Mouse (Mus musculus) liver, embryonic 16.5 days (tissue): ENCODE results near the gene Hecw2. TPM values are rescaled to one million over a fixed set of nuclear protein-coding genes. Genes with fewer than 3 reads are reported as not detected.
A peak's percentile ranks its signal among the peaks of the same experiment; 100 is the strongest.

Experiments
- ATAC-seq: fragments of 200-750 bp; cut with Nextera tagmentation; 2 replicates; pipeline ENCODE4 v1.8.0; 2017; ENCODE audit warnings: low read depth, mild to moderate bottlenecking, moderate number of reproducible peaks, moderate library complexity
- H3K27ac ChIP-seq: fragments of 300-500 bp; sonication (generic); 2 replicates; pipeline ENCODE4 v1.5.1; 2014; ENCODE audit warnings: mild to moderate bottlenecking, low read length
- H3K27me3 ChIP-seq: fragments of 300-500 bp; sonication (generic); 2 replicates; pipeline ENCODE4 v1.6.1; 2014; ENCODE audit warnings: low read depth, low read length, mixed read lengths; ENCODE audit not compliant: control insufficient read depth, insufficient read depth
- H3K36me3 ChIP-seq: fragments of 300-500 bp; sonication (generic); 2 replicates; pipeline ENCODE4 v1.6.1; 2014; ENCODE audit warnings: mild to moderate bottlenecking; ENCODE audit not compliant: control insufficient read depth, insufficient read depth
- H3K4me1 ChIP-seq: fragments of 300-500 bp; sonication (generic); 2 replicates; pipeline ENCODE4 v1.6.1; 2014; ENCODE audit warnings: low read depth, low read length, mixed read lengths; ENCODE audit not compliant: control insufficient read depth
- H3K4me2 ChIP-seq: fragments of 300-500 bp; sonication (generic); 2 replicates; pipeline ENCODE4 v1.6.1; 2014; ENCODE audit warnings: low read depth, low read length, mixed read lengths
- H3K4me3 ChIP-seq: fragments of 300-500 bp; sonication (generic); 2 replicates; pipeline ENCODE4 v1.5.1; 2014; ENCODE audit warnings: low read depth, mild to moderate bottlenecking, low read length
- H3K9ac ChIP-seq: fragments of 300-500 bp; sonication (generic); 2 replicates; pipeline ENCODE4 v1.6.1; 2014; ENCODE audit warnings: low read depth, low read length
- H3K9me3 ChIP-seq: fragments of 300-500 bp; sonication (generic); replicated peaks from 2 replicates; pipeline ENCODE4 v1.6.1; 2016; ENCODE audit warnings: low read length; ENCODE audit not compliant: control insufficient read depth
- WGBS: fragments of 180-500 bp; shearing (Covaris S2); extraction: QIAGEN DNeasy Blood & Tissue Kit; methylation state at CpG from one replicate; pipeline ENCODE4 v1.1.7; 2014; ENCODE audit not compliant: insufficient replicate concordance; 5-methylcytosine and 5-hydroxymethylcytosine counted together
- polyA plus RNA-seq: library from polyadenylated mRNA; unstranded; fragments of >200 nt; fragmentation: Nextera tagmentation; extraction: Ambion mirVana; gene quantifications from 2 replicates; pipeline ENCODE4 v1.2.1, GENCODE M21; 2015

Gene Hecw2
- polyA plus RNA-seq, 1 experiment from 2014 or later, result 0.51 TPM

GRCm38 (mm10) chr1:53856501-53857103 lies 338.4 kb downstream of the Hecw2 start:
- no peaks in the 10 kb centered on the region for H3K36me3 ChIP-seq
- no peaks in the 10 kb centered on the region for H3K4me1 ChIP-seq
- ATAC-seq, result no peak
- WGBS, result 41% methylated on average over 7 of the region's 7 CpGs
- H3K9me3 ChIP-seq, result no peaks in the 10 kb centered on the region
- H3K27ac ChIP-seq, result no peak overlapping the region
- no peak overlapping the region for H3K4me3 ChIP-seq
- no peak overlapping the region for H3K4me2 ChIP-seq
- no peak overlapping the region for H3K9ac ChIP-seq
- H3K27me3 ChIP-seq, result no peaks in the 10 kb centered on the region

- no peak for ATAC-seq
- Histone ChIP-seq H3K9me3 (no peaks in the 10 kb centered on the region), H3K4me1 (peaks cover 2% of the 10 kb centered on the region; the same call in 1 of the 2 replicates), H3K36me3 (no peaks in the 10 kb centered on the region), H3K4me2 (no peak overlapping the region), H3K9ac (no peak overlapping the region), H3K4me3 (no peak overlapping the region), H3K27me3 (no peaks in the 10 kb centered on the region), H3K27ac (no peak overlapping the region)
- whole genome bisulfite sequencing, result 59% methylated on average over 7 of the region's 7 CpGs
Observed at GRCm38 (mm10) chr1:53855732-53856131, 339.2 kb downstream of the Hecw2 start.

GRCm38 (mm10) chr1:53852086-53852610 lies 342.8 kb downstream of the Hecw2 start:
- 78% methylated on average over 3 of the region's 3 CpGs for WGBS
- no peak for ATAC-seq
- Histone ChIP-seq H3K27ac (no peak overlapping the region), H3K9ac (no peak overlapping the region), H3K27me3 (no peaks in the 10 kb centered on the region), H3K4me1 (peaks cover 3% of the 10 kb centered on the region; the same call in 1 of the 2 replicates), H3K9me3 (no peaks in the 10 kb centered on the region), H3K4me2 (no peak overlapping the region), H3K36me3 (no peaks in the 10 kb centered on the region), H3K4me3 (no peak overlapping the region)

GRCm38 (mm10) chr1:53851334-53851733 lies 343.6 kb downstream of the Hecw2 start:
- Histone ChIP-seq H3K27ac (peak overlapping the region; percentile 32; the same call in 1 of the 2 replicates), H3K9me3 (no peaks in the 10 kb centered on the region)
- ATAC-seq, result peak; percentile 68

GRCm38 (mm10) chr1:53850891-53851290 lies 344.1 kb downstream of the Hecw2 start:
- Histone ChIP-seq H3K27ac (peak overlapping the region; percentile 54), H3K4me1 (peaks cover 3% of the 10 kb centered on the region; the same call in 1 of the 2 replicates), H3K9ac (no peak overlapping the region), H3K9me3 (no peaks in the 10 kb centered on the region), H3K36me3 (no peaks in the 10 kb centered on the region), H3K27me3 (no peaks in the 10 kb centered on the region), H3K4me3 (no peak overlapping the region), H3K4me2 (no peak overlapping the region)
- ATAC-seq, result peak; percentile 72
- WGBS, result 27% methylated on average over 6 of the region's 6 CpGs

More at GRCm38 (mm10) chr1:53851334-53851733, 343.6 kb downstream of the Hecw2 start:
- H3K4me2 ChIP-seq, result no peak overlapping the region
- 19% methylated on average over 8 of the region's 8 CpGs for WGBS
- H3K4me1 ChIP-seq, result peaks cover 3% of the 10 kb centered on the region; the same call in 1 of the 2 replicates
- H3K27me3 ChIP-seq, result no peaks in the 10 kb centered on the region
- no peaks in the 10 kb centered on the region for H3K36me3 ChIP-seq
- no peak overlapping the region for H3K9ac ChIP-seq
- no peak overlapping the region for H3K4me3 ChIP-seq

GRCm38 (mm10) chr1:53846665-53847237 lies 348.2 kb downstream of the Hecw2 start:
- H3K9me3 ChIP-seq, result no peaks in the 10 kb centered on the region
- peaks cover 3% of the 10 kb centered on the region; the same call in 1 of the 2 replicates for H3K4me1 ChIP-seq
- no peaks in the 10 kb centered on the region for H3K27me3 ChIP-seq
- no peak overlapping the region for H3K27ac ChIP-seq
- H3K9ac ChIP-seq, result no peak overlapping the region
- H3K4me3 ChIP-seq, result no peak overlapping the region
- no peak overlapping the region for H3K4me2 ChIP-seq
- 57% methylated on average over 2 of the region's 2 CpGs for WGBS
- ATAC-seq, result no peak
- H3K36me3 ChIP-seq, result no peaks in the 10 kb centered on the region

- no peak overlapping the region for H3K9ac ChIP-seq
- H3K4me2 ChIP-seq, result no peak overlapping the region
- peaks cover 2% of the 10 kb centered on the region; the same call in 1 of the 2 replicates for H3K4me1 ChIP-seq
- no peaks in the 10 kb centered on the region for H3K36me3 ChIP-seq
- WGBS, result 63% methylated on average over 8 of the region's 8 CpGs
- H3K27ac ChIP-seq, result no peak overlapping the region
- ATAC-seq, result no peak
- H3K9me3 ChIP-seq, result no peaks in the 10 kb centered on the region
- no peak overlapping the region for H3K4me3 ChIP-seq
- H3K27me3 ChIP-seq, result no peaks in the 10 kb centered on the region
Observed at GRCm38 (mm10) chr1:53845854-53846253, 349.1 kb downstream of the Hecw2 start.

- no peaks in the 10 kb centered on the region for H3K36me3 ChIP-seq
- no peak overlapping the region for H3K4me3 ChIP-seq
- 40% methylated on average over 5 of the region's 5 CpGs for WGBS
Observed at GRCm38 (mm10) chr1:53844914-53845612, 349.9 kb downstream of the Hecw2 start.

More at GRCm38 (mm10) chr1:53844914-53845612, 349.9 kb downstream of the Hecw2 start:
- H3K4me2 ChIP-seq, result no peak overlapping the region
- no peak overlapping the region for H3K27ac ChIP-seq
- ATAC-seq, result no peak
- H3K4me1 ChIP-seq, result no peaks in the 10 kb centered on the region
- no peaks in the 10 kb centered on the region for H3K9me3 ChIP-seq
- H3K27me3 ChIP-seq, result no peaks in the 10 kb centered on the region
- H3K9ac ChIP-seq, result no peak overlapping the region
